Mouse (Mus musculus) granulocyte monocyte progenitor cell, adult 5-6 weeks (primary cell): ENCODE measurements around the gene Adam8. TPM values are rescaled to one million over a fixed set of nuclear protein-coding genes. Genes with fewer than 3 reads are reported as not detected.

Experiments used
- ATAC-seq: replicated peaks from 2 replicates; pipeline ENCODE4 v1.8.0; 2016; ENCODE audit warnings: mild to moderate bottlenecking, moderate TSS enrichment, inconsistent platforms; ENCODE audit not compliant: poor library complexity, severe bottlenecking
- total RNA-seq, 2 experiments: library from RNA; stranded (forward) in 1 of 2; stranded (reverse) in 1 of 2; fragments of 200-712, 200-1000 nt in 1 of 2; fragments of >200 nt in 1 of 2; fragmentation: Nextera tagmentation in 1 of 2; gene quantifications; 2 replicates each; pipeline ENCODE4 v1.2.3; 2014 to 2017

Gene Adam8
- total RNA-seq, 2 experiments from 2014 or later = 1.3 TPM; not detected in 1

DNA sequence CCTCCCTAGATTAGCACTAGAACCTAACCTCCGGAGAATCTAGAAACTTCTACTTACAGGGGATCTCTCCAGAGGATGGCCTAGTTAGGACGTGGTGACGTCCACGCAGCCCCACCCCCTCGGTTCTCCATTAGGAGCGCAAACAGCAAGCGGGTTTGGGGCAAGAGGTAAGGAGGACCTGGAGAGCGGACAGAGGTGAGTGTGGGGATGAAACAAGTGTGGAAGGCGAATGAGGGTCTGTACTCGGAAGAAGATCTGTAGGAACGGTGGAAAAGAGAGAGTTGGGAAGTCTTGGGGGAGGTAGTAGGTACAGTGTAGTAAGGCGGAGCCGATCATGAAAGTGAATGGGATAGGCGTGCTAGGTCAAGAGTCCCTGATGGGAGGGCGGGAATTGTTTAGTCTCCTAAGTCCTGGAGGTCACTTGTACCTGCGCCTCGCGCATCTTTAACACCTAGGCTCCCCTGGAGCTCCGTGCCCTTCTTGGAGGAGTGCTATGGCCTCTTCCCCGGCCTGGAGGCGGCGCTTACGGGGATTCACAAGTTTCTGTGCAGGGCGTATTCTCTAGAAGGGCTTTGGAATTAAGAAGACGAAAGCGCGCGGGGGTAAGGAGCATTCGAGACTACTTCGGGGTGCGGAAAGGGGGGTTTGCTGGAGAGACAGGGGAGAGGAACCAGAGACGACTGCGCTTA is 41.9 kb downstream of the Adam8 start:
- ATAC-seq = peak; percentile 66

DNA sequence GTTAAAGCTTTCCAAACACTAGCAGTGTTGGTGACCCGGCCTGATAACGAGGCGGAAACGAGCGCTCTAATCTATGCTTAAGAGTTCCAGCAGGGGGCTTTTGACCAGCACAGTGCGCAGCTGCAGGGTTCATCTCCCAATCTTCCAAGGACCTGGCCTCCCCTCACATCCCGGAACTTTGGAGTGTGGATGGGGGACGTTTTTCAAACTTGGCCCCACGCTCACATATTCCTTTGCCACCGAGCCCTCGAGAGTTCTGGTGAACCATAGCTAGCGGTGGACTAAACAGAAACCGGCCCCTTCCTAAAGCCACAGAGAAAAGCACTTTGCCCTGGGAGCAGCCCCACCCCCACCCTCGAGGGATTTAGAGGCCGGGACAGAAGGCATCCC is 42.5 kb downstream of the Adam8 start:
- ATAC-seq = peak; percentile 76

DNA sequence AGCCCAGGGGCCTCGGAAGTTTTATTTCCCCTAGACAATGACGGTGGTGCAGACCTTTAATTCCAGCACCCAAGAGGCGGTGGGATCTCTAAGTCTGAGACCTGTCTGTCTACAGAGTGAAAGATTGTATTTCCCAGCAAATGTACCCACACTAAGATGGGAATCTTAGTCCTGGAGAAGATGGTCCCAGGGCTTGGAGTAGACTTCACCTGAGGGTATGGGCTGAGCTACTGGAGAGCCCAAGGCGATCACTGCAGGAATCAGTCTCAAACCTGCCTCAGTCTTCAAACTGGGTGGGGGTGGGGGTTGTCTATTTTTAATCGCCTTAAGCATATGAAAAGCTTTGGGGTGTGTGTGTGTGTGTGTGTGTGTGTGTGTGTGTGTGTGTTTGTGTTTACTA is 46.3 kb downstream of the Adam8 start:
- no peak for ATAC-seq

DNA sequence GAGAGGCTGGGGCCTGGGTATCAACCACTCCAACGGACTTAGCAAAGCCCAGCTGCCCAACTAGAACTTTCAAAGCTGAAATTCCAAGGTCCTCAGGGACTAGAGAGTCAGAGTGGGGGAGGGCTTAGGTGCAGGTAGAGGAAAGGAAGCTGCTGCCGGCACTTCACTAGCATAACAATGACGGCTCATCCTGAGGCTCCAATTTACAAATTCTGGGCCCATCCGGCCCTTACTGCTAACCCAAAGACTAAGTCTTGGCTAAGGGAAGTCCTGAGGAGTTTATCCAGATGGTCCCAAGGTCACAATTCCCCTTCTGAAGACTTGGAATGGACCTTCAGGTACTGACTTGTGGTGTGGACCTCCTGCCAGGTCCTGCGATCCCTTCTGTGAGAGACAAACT is 46.8 kb downstream of the Adam8 start:
- no peak for ATAC-seq

DNA sequence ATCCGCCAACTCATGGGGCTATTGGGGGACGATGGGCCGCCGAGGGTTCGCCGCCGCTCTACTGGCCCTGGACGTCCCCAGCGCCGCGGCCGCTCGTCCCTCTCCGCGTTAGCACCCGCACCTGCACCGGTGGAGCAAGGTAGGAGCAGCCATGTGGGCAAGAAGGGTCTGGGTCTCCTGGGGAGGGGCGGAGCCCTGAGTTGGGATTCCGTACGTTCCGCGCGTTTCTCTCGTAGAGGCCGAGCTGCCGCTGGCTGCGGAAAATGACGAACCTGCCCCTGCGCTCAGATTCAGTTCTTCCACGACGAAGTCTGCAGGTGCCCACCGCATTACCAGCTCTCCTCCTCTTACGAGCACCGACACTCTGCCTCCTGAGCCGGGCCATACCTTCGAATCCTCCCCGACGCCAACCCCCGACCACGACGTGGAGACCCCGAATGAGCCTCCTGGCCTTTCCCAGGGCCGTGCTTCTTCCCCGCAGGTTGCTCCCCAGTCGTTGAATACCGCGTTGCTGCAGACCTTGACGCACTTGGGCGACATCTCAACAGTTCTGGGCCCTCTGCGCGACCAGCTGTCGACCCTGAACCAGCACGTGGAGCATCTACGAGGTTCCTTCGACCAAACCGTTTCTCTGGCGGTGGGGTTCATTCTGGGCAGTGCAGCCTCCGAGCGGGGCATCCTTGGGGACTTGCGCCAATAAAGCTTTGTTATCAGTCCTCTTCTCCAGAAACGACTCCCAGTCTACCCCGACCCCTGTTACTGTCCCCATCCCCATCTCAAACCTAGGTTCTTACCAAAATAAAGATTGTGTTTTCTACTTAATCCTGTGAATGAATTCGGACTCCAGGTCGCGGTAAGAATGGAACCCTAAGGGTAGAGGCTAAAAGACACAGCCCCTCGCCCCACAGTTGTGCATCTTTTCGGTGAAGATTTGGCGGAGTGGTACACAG is 47.8 kb downstream of the Adam8 start:
- ATAC-seq = peak; percentile 7; the same call in 1 of the 2 replicates

DNA sequence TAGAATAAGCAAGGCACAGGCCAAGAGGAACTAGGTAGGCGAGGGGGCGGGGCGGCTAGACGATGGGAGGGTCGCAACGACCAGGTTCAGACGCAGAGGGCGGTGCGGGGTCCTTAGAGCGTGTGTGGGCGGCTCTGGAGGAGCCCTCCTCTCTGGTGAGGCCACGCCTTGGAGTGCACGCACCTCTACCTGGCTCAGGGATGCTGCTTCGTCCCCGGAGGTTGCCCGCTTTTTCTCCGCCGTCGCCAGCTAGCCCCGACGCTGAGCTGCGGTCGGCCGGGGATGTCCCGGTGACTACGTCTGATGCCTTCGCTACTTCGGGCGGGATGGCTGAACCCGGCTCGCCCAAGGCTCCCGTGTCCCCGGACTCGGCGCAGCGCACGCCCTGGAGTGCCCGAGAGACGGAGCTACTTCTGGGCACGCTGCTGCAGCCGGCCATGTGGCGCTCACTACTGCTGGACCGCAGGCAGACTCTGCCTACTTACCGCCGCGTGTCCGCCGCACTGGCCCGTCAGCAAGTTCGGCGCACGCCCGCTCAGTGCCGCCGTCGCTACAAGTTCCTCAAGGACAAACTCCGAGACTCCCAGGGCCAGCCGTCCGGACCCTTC is 48.6 kb downstream of the Adam8 start, which contains the start of gene Utf1:
Utf1 (plus strand) TSS at position 116 of the 608 bp plus-strand sequence.
- ATAC-seq = peak; percentile 64

DNA sequence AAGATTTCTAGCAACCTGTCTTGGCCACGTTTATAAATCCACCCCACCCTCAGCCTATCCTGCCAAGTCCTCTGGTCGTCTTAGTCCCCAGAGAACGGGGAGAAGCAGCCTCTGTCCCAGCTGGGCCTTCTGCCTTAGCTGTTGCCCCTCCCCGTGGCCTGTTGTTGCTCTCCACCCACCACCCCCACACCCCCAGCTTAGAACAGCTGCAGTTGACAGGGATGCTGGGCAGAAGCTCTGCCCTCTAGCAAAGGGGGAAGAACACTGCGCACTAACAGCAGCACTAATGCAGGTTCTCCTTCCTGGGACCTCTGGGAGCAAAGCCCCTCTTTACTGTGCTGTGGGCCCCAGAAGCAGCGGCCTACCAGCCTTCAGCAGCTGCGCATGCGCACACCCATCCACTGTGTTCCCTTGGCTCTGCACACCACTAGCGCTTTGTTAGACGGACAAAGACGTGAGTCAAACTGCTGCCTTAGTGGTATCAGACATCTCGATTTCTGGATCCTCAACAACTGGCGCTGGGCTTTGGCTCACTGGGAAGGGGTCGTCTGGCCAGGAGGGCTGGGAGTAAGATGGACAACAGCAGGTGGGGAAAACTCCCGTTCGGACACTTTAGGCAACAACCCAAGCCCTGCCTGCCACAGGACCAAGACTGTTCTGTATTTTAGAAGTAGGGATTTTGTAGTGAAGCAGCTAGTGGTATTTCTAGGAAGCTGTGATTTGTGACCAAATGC is 51.7 kb downstream of the Adam8 start:
- ATAC-seq = no peak

DNA sequence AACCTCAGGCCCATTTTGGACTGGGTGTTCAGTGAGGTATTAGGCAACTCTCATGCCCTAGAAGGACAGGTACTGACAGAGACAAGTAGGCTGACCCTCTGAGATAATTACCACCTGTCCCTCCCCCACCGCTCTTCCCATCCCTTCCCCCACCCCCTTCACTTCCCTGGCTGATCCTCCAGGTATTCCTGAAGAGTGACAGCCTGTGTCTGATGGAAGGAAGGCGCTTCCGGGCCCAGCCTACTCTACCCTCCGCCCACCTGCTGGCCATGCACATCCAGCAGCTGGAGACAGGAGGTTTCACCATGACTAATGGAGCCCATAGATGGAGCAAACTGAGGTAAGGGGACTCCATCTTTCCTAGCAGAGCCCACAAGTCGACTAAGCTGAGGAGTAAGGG is 54.6 kb downstream of the Adam8 start:
- no peak for ATAC-seq

DNA sequence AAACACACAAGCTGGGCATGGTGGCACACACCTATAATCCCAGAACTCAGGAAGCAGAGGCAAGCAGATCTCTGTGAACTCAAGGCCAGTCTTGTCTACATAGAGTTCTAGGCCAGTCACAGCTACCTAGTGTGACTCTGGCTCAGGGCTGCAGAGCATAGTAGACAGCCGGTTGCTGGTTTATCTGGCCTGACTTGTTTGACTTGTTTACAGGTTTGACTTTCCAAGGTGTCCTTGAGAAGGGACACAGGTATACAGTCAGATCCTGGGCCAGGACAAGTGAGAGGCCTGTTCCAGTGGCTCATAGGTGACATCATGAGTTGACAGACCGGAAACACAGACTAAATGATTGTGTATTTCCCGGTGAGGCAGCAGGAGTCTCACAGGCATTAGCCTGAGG is 55.2 kb downstream of the Adam8 start:
- ATAC-seq = no peak

DNA sequence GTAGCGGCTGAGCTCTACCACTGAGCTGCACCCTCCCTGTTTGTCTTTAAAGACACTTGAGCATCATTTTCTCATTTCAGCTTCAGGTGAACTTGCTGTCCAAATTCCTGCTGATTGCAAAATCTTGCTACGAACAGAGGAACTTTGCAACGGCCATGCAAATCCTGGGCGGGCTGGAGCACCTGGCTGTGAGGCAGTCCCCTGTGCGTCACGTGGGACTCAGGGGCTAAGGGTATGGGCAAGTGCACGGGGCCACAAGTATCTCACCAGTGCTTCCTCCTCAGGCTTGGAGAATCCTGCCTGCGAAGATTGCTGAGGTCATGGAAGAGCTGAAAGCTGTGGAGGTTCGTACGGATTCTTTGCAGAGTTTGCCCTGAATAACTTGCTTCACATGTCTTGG is 55.7 kb downstream of the Adam8 start:
- ATAC-seq = no peak

DNA sequence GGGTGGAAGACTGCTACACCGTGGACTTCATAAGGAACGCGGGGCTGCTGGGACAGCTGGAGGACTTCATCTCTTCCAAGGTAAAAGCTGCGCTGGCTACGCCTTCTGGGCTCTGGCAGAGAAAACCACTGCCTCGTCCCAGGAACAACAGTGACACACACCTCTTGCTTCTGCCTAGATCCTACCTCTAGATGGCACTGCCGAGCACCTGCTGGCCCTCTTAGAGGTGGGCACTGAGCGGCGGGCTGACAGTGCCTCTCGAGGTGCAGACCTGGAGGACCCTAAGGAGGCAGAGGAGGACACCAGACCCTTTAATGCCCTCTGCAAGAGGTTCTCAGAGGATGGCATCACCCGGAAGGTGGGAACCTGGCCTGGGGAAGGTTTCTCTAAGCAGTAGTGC is 61.6 kb downstream of the Adam8 start:
- ATAC-seq = peak; percentile 83

Other genes starting within 250 kb of the Adam8 start
- gene Adgra1, start 158.4 kb downstream of the Adam8 start, total RNA-seq (2014; fragmentation: Nextera tagmentation) = not detected in 2 replicates
- gene Adgra1, start 158.4 kb downstream of the Adam8 start, total RNA-seq (2017) = not detected in 2 replicates
- gene Kndc1, start 97.9 kb downstream of the Adam8 start, total RNA-seq (2014; fragmentation: Nextera tagmentation) = not detected in 2 replicates
- gene Kndc1, start 97.9 kb downstream of the Adam8 start, total RNA-seq (2017) = not detected in 2 replicates
- gene Utf1, start 48.8 kb downstream of the Adam8 start, total RNA-seq (2014; fragmentation: Nextera tagmentation) = not detected in 2 replicates
- gene Utf1, start 48.8 kb downstream of the Adam8 start, total RNA-seq (2017) = not detected in 2 replicates
- gene 6430531B16Rik, start 13.8 kb downstream of the Adam8 start, total RNA-seq (2014; fragmentation: Nextera tagmentation) = 0.62 TPM in 1 of 2 replicates, not detected in the other
- 0.52 TPM in 1 of 2 replicates, not detected in the other for gene 6430531B16Rik, start 13.8 kb downstream of the Adam8 start, total RNA-seq (2017)
- 21.3 and 21.5 TPM in 2 replicates for gene Zfp511, start 43.8 kb upstream of the Adam8 start, total RNA-seq (2014; fragmentation: Nextera tagmentation)
- 20.6 and 21.5 TPM in 2 replicates for gene Zfp511, start 43.8 kb upstream of the Adam8 start, total RNA-seq (2017)
- gene Tubgcp2, start 44.1 kb upstream of the Adam8 start, total RNA-seq (2014; fragmentation: Nextera tagmentation) = 19.2 and 34.8 TPM in 2 replicates
- 36.3 and 40.4 TPM in 2 replicates for gene Tubgcp2, start 44.1 kb upstream of the Adam8 start, total RNA-seq (2017)
- not detected in 2 replicates for gene Msx3, start 56.5 kb upstream of the Adam8 start, total RNA-seq (2014; fragmentation: Nextera tagmentation)
- not detected in 2 replicates for gene Msx3, start 56.5 kb upstream of the Adam8 start, total RNA-seq (2017)
- 0.67 TPM in 1 of 2 replicates, not detected in the other for gene Caly, start 90.0 kb upstream of the Adam8 start, total RNA-seq (2014; fragmentation: Nextera tagmentation)
- not detected in 2 replicates for gene Caly, start 90.0 kb upstream of the Adam8 start, total RNA-seq (2017)
- gene Prap1, start 100.8 kb upstream of the Adam8 start, total RNA-seq (2014; fragmentation: Nextera tagmentation) = not detected in 2 replicates
- gene Prap1, start 100.8 kb upstream of the Adam8 start, total RNA-seq (2017) = not detected in 2 replicates
- gene Fuom, start 109.9 kb upstream of the Adam8 start, total RNA-seq (2014; fragmentation: Nextera tagmentation) = 4.3 and 13.6 TPM in 2 replicates
- 2.5 and 12.9 TPM in 2 replicates for gene Fuom, start 109.9 kb upstream of the Adam8 start, total RNA-seq (2017)
- gene Paox, start 123.2 kb upstream of the Adam8 start, total RNA-seq (2014; fragmentation: Nextera tagmentation) = 37.9 and 44.7 TPM in 2 replicates
- 26.6 and 38.5 TPM in 2 replicates for gene Paox, start 123.2 kb upstream of the Adam8 start, total RNA-seq (2017)
- gene Echs1, start 123.9 kb upstream of the Adam8 start, total RNA-seq (2014; fragmentation: Nextera tagmentation) = 97.4 and 109 TPM in 2 replicates
- gene Echs1, start 123.9 kb upstream of the Adam8 start, total RNA-seq (2017) = 107 and 150 TPM in 2 replicates
- 11.4 and 21.0 TPM in 2 replicates for gene Mtg1, start 145.0 kb upstream of the Adam8 start, total RNA-seq (2014; fragmentation: Nextera tagmentation)
- 9.5 and 14.4 TPM in 2 replicates for gene Mtg1, start 145.0 kb upstream of the Adam8 start, total RNA-seq (2017)
- not detected in 2 replicates for gene Sprn, start 162.3 kb upstream of the Adam8 start, total RNA-seq (2014; fragmentation: Nextera tagmentation)
- gene Sprn, start 162.3 kb upstream of the Adam8 start, total RNA-seq (2017) = not detected in 2 replicates
- gene Olfr522, start 172.2 kb upstream of the Adam8 start, total RNA-seq (2014; fragmentation: Nextera tagmentation) = not detected in 2 replicates
- gene Olfr522, start 172.2 kb upstream of the Adam8 start, total RNA-seq (2017) = not detected in 2 replicates
- gene Olfr523, start 180.7 kb upstream of the Adam8 start, total RNA-seq (2014; fragmentation: Nextera tagmentation) = not detected in 2 replicates
- gene Olfr523, start 180.7 kb upstream of the Adam8 start, total RNA-seq (2017) = not detected in 2 replicates
- not detected in 2 replicates for gene Olfr524, start 213.4 kb upstream of the Adam8 start, total RNA-seq (2014; fragmentation: Nextera tagmentation)
- not detected in 2 replicates for gene Olfr524, start 213.4 kb upstream of the Adam8 start, total RNA-seq (2017)
- gene Cd163l1, start 225.7 kb upstream of the Adam8 start, total RNA-seq (2014; fragmentation: Nextera tagmentation) = not detected in 2 replicates
- gene Cd163l1, start 225.7 kb upstream of the Adam8 start, total RNA-seq (2017) = not detected in 2 replicates